10 mouse cellular contexts compared by ENCODE assay signal in genomic region chr9:96726336-96727131, GRCm38 (mm10). TPM values are rescaled to one million over a fixed set of nuclear protein-coding genes. Genes with fewer than 3 reads are reported as not detected.
DNase-seq lines count a peak whose midpoint lies in the region; ATAC-seq and TF ChIP-seq lines count a peak whose summit lies in the region.
"Had no signal": no experiment of that assay in that cellular context is flagged by ENCODE, and none has a peak within 500 bp of the region (broad histone marks: within the 10 kb centered on the region; RNA-seq: fewer than 3 reads in every experiment).

No protein-coding gene starts in this region.

- TF ChIP-seq CTCF in layer of hippocampus, adult 2 months (conservative IDR thresholded peaks at IDR 0.05): 0 out of 2 replicates have a peak, but pooled peaks have one; percentile 10

- no peak for DNase-seq in layer of hippocampus, adult 2 months (ENCODE audit: low spot score in 2 of 2)
- no peak for DNase-seq in layer of hippocampus, postnatal 25 days (ENCODE audit: extremely low spot score in 1 of 2, low spot score in 1 of 2)
- peak; percentile 57 to 65 for DNase-seq in cerebellum, adult 18-20 months
- peak; percentile 79 for DNase-seq in forebrain, embryonic 14.5 days (ENCODE audit: low spot score)
- DNase-seq in midbrain, embryonic 14.5 days: peak; percentile 54
- DNase-seq in left cerebral cortex, postnatal 14 days (ENCODE audit: low spot score in 2 of 2): no peak
- no peak for DNase-seq in natural killer cell, adult 2 months (ENCODE audit: low spot score in 2 of 2)
- DNase-seq in spleen, postnatal 14 days (ENCODE audit: low spot score in 2 of 2): no peak
- DNase-seq: kidney, adult 9 months had no signal

- WGBS in forebrain, embryonic 14.5 days: 19% methylated on average over 14 of the region's 14 CpGs
- 15% methylated on average over 14 of the region's 14 CpGs for WGBS in midbrain, embryonic 14.5 days

- H3K27me3 ChIP-seq in forebrain, embryonic 14.5 days (replicated peaks; ENCODE audit: control insufficient read depth, insufficient read depth, low read length): no peaks in the 10 kb centered on the region
- no peaks in the 10 kb centered on the region for H3K27me3 ChIP-seq in midbrain, embryonic 14.5 days (ENCODE audit: control insufficient read depth, insufficient read depth, low read length)

- H3K4me3 ChIP-seq in layer of hippocampus, adult 2 months: peak overlapping the region; percentile 11
- no peak overlapping the region for H3K4me3 ChIP-seq in forebrain, embryonic 14.5 days (ENCODE audit: low read depth, low read length)
- H3K4me3 ChIP-seq in midbrain, embryonic 14.5 days (replicated peaks; ENCODE audit: low read depth, low read length): peak overlapping the region; percentile 19

- intact Hi-C loops in left cerebral cortex, postnatal 14 days (cut with DNase I): no loop called here

- peak overlapping the region; percentile 32 for H3K4me2 ChIP-seq in forebrain, embryonic 14.5 days (ENCODE audit: low read length)
- H3K4me2 ChIP-seq in midbrain, embryonic 14.5 days (ENCODE audit: low read length): peak overlapping the region; percentile 47

- H3K9me3 ChIP-seq in forebrain, embryonic 14.5 days (replicated peaks; ENCODE audit: control insufficient read depth, low read length): no peaks in the 10 kb centered on the region
- no peaks in the 10 kb centered on the region for H3K9me3 ChIP-seq in midbrain, embryonic 14.5 days (ENCODE audit: control insufficient read depth, low read length)

- H3K27ac ChIP-seq in layer of hippocampus, adult 2 months: peak overlapping the region; percentile 89
- peak overlapping the region; percentile 91 for H3K27ac ChIP-seq in forebrain, embryonic 14.5 days (ENCODE audit: low read depth, low read length)
- H3K27ac ChIP-seq in midbrain, embryonic 14.5 days (replicated peaks; ENCODE audit: low read depth, low read length): peak overlapping the region; percentile 87
- H3K27ac ChIP-seq: liver, embryonic 14.5 days had no signal

- H3K9ac ChIP-seq in forebrain, embryonic 14.5 days (ENCODE audit: low read length): peak overlapping the region; percentile 35
- peak overlapping the region; percentile 21; the same call in 1 of the 2 replicates for H3K9ac ChIP-seq in midbrain, embryonic 14.5 days (replicated peaks; ENCODE audit: low read length)
- H3K9ac ChIP-seq: liver, embryonic 14.5 days had no signal

- peak; percentile 57 for ATAC-seq in forebrain, embryonic 14.5 days
- ATAC-seq in midbrain, embryonic 14.5 days (ENCODE audit: low FRiP score, low TSS enrichment): no peak

- no peaks in the 10 kb centered on the region for H3K36me3 ChIP-seq in forebrain, embryonic 14.5 days (ENCODE audit: control insufficient read depth, insufficient read depth, low read length)
- no peaks in the 10 kb centered on the region for H3K36me3 ChIP-seq in midbrain, embryonic 14.5 days (ENCODE audit: control insufficient read depth, insufficient read depth, low read length)

- H3K4me1 ChIP-seq in forebrain, embryonic 14.5 days (ENCODE audit: control insufficient read depth, insufficient read depth, low read length): peaks cover 39% of the 10 kb centered on the region
- peaks cover 47% of the 10 kb centered on the region for H3K4me1 ChIP-seq in midbrain, embryonic 14.5 days (ENCODE audit: control insufficient read depth, insufficient read depth, low read length)

RNA-seq across cellular contexts. Expression of gene Zbtb38, which starts 26.1 kb away (rescaled TPM):
- total RNA-seq in layer of hippocampus, adult 2 months (2021): 10 to 100 TPM; 57.9 to 65.3 TPM
- 10 to 100 TPM; 53.0 to 54.6 TPM for total RNA-seq in layer of hippocampus, postnatal 25 days (2021)
- 36.7 and 50.1 TPM in 2 replicates for polyA plus RNA-seq in forebrain, embryonic 14.5 days (2014; fragmentation: Nextera tagmentation; extraction: Ambion mirVana)
- polyA plus RNA-seq in midbrain, embryonic 14.5 days (2014; fragmentation: Nextera tagmentation; extraction: Ambion mirVana): 50.5 and 55.1 TPM in 2 replicates
- total RNA-seq in left cerebral cortex, postnatal 14 days (2021): 10 to 100 TPM; 47.0 to 49.0 TPM

Comparison
In these comparisons a context has a peak if more than half of its experiments do, and no peak if none do; other contexts are left out.
1. DNase-seq: peak in cerebellum, adult 18-20 months (2 of 2), forebrain, embryonic 14.5 days (single experiment) and midbrain, embryonic 14.5 days (single experiment); none in layer of hippocampus, adult 2 months (0 of 2), layer of hippocampus, postnatal 25 days (0 of 2), left cerebral cortex, postnatal 14 days (0 of 2), natural killer cell, adult 2 months (0 of 2) and spleen, postnatal 14 days (0 of 2).
2. Peak in every context shown above with its lines, with median percentiles within 50 percentile points of each other: H3K27ac ChIP-seq.